Mouse (Mus musculus) intestine, embryonic 16.5 days (tissue): ENCODE results near the gene Mctp2. TPM values are rescaled to one million over a fixed set of nuclear protein-coding genes. Genes with fewer than 3 reads are reported as not detected.

Source experiments
- ATAC-seq: fragments of 200-750 bp; cut with Nextera tagmentation; 2 replicates; pipeline ENCODE4 v1.8.0; 2017; ENCODE audit warnings: moderate TSS enrichment, moderate library complexity
- H3K27ac ChIP-seq: fragments of 300-500 bp; sonication (generic); 2 replicates; pipeline ENCODE4 v1.5.1; 2014; ENCODE audit warnings: mild to moderate bottlenecking, low read length
- H3K27me3 ChIP-seq: fragments of 300-500 bp; sonication (generic); replicated peaks from 2 replicates; pipeline ENCODE4 v1.6.1; 2014; ENCODE audit warnings: low read length, control low read depth, mixed read lengths; ENCODE audit not compliant: control insufficient read depth, insufficient read depth
- H3K36me3 ChIP-seq: fragments of 300-500 bp; sonication (generic); 2 replicates; pipeline ENCODE4 v1.6.1; 2014; ENCODE audit warnings: low read length, control low read depth; ENCODE audit not compliant: control insufficient read depth, insufficient read depth
- H3K4me1 ChIP-seq: fragments of 300-500 bp; sonication (generic); 2 replicates; pipeline ENCODE4 v1.6.1; 2014; ENCODE audit warnings: low read length, control low read depth, mixed read lengths; ENCODE audit not compliant: control insufficient read depth, insufficient read depth
- H3K4me2 ChIP-seq: fragments of 300-500 bp; sonication (generic); 2 replicates; pipeline ENCODE4 v1.6.1; 2014; ENCODE audit warnings: low read depth, low read length, control low read depth
- H3K4me3 ChIP-seq: fragments of 300-500 bp; sonication (generic); 2 replicates; pipeline ENCODE4 v1.5.1; 2014; ENCODE audit warnings: mild to moderate bottlenecking, low read length
- H3K9ac ChIP-seq: fragments of 300-500 bp; sonication (generic); 2 replicates; pipeline ENCODE4 v1.6.1; 2014; ENCODE audit warnings: low read depth, low read length
- H3K9me3 ChIP-seq: fragments of 300-500 bp; sonication (generic); 2 replicates; pipeline ENCODE4 v1.6.1; 2016; ENCODE audit warnings: low read length, control low read depth; ENCODE audit not compliant: control insufficient read depth
- WGBS: fragments of 180-500 bp; shearing (Covaris S2); extraction: QIAGEN DNeasy Blood & Tissue Kit; methylation state at CpG from one replicate; pipeline ENCODE4 v1.1.7; 2014; 5-methylcytosine and 5-hydroxymethylcytosine counted together
- polyA plus RNA-seq: library from polyadenylated mRNA; unstranded; fragments of >200 nt; fragmentation: Nextera tagmentation; extraction: Ambion mirVana; gene quantifications from 2 replicates; pipeline ENCODE4 v1.2.1, GENCODE M21; 2015

Mctp2 gene
- polyA plus RNA-seq, 1 experiment from 2014 or later: 1.7 TPM

- Histone ChIP-seq H3K4me1 (peaks cover 3% of the 10 kb centered on the region; the same call in 1 of the 2 replicates), H3K4me3 (no peak overlapping the region), H3K9me3 (no peaks in the 10 kb centered on the region), H3K27me3 (no peaks in the 10 kb centered on the region), H3K27ac (no peak overlapping the region), H3K4me2 (no peak overlapping the region), H3K9ac (no peak overlapping the region), H3K36me3 (no peaks in the 10 kb centered on the region)
- 65% methylated on average over 4 of the region's 4 CpGs for WGBS
- ATAC-seq: no peak
Measured at GRCm38 (mm10) chr7:72293784-72294538, 12.4 kb downstream of the Mctp2 start.

GRCm38 (mm10) chr7:72292232-72292913, 14.0 kb downstream of the Mctp2 start:
- no peak overlapping the region for H3K9ac ChIP-seq
- WGBS: 70% methylated on average over 8 of the region's 8 CpGs
- H3K27ac ChIP-seq: no peak overlapping the region
- H3K4me2 ChIP-seq: no peak overlapping the region
- no peaks in the 10 kb centered on the region for H3K9me3 ChIP-seq
- H3K36me3 ChIP-seq: no peaks in the 10 kb centered on the region
- no peaks in the 10 kb centered on the region for H3K27me3 ChIP-seq
- peaks cover 3% of the 10 kb centered on the region; the same call in 1 of the 2 replicates for H3K4me1 ChIP-seq
- ATAC-seq: peak; percentile 96
- no peak overlapping the region for H3K4me3 ChIP-seq

- no peak for ATAC-seq
- H3K9me3 ChIP-seq: no peaks in the 10 kb centered on the region
- H3K9ac ChIP-seq: no peak overlapping the region
- no peaks in the 10 kb centered on the region for H3K27me3 ChIP-seq
- WGBS: 51% methylated on average over 3 of the region's 3 CpGs
- H3K4me1 ChIP-seq: no peaks in the 10 kb centered on the region
- H3K27ac ChIP-seq: no peak overlapping the region
- H3K4me3 ChIP-seq: no peak overlapping the region
- no peak overlapping the region for H3K4me2 ChIP-seq
- H3K36me3 ChIP-seq: no peaks in the 10 kb centered on the region
Measured at GRCm38 (mm10) chr7:72280721-72281120, 25.7 kb downstream of the Mctp2 start.

GRCm38 (mm10) chr7:72278412-72278811, 28.0 kb downstream of the Mctp2 start:
- Histone ChIP-seq H3K9me3 (no peaks in the 10 kb centered on the region), H3K4me2 (no peak overlapping the region), H3K4me3 (no peak overlapping the region), H3K9ac (no peak overlapping the region), H3K4me1 (no peaks in the 10 kb centered on the region), H3K36me3 (no peaks in the 10 kb centered on the region), H3K27me3 (no peaks in the 10 kb centered on the region), H3K27ac (no peak overlapping the region)
- 84% methylated on average over 2 of the region's 2 CpGs for WGBS
- ATAC-seq: no peak

DNA sequence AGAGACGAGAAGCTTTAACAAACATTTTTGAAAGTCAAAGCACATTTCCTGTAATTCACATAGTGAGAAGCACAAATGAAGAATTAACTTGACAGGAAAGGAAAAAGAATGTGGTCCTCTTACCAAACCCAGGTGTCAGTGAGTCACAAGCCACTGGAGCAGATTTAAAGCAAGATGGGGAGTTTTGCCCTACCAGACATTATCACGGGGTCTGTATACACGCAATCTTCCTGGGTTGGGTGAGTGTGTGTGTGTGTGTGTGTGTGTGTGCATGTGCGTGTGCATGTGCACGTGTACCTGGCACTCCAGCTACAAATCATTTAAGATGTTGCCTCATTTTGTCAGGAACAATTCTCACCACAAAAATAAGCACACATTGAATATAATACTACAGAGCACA, 30.9 kb downstream of the Mctp2 start:
- Histone ChIP-seq H3K9me3 (no peaks in the 10 kb centered on the region), H3K27ac (no peak overlapping the region), H3K9ac (no peak overlapping the region), H3K27me3 (no peaks in the 10 kb centered on the region), H3K4me3 (no peak overlapping the region), H3K36me3 (no peaks in the 10 kb centered on the region), H3K4me1 (no peaks in the 10 kb centered on the region), H3K4me2 (no peak overlapping the region)
- no peak for ATAC-seq
- WGBS: 83% methylated on average over 5 of the region's 5 CpGs

GRCm38 (mm10) chr7:72271546-72271945, 34.9 kb downstream of the Mctp2 start:
- Histone ChIP-seq H3K36me3 (no peaks in the 10 kb centered on the region), H3K9me3 (no peaks in the 10 kb centered on the region), H3K4me3 (no peak overlapping the region), H3K9ac (no peak overlapping the region), H3K27ac (no peak overlapping the region), H3K27me3 (no peaks in the 10 kb centered on the region), H3K4me1 (no peaks in the 10 kb centered on the region), H3K4me2 (no peak overlapping the region)
- WGBS: 90% methylated on average over 6 of the region's 6 CpGs
- ATAC-seq: no peak

- Histone ChIP-seq H3K9me3 (no peaks in the 10 kb centered on the region), H3K4me1 (no peaks in the 10 kb centered on the region), H3K9ac (no peak overlapping the region), H3K36me3 (no peaks in the 10 kb centered on the region), H3K27me3 (no peaks in the 10 kb centered on the region), H3K4me3 (no peak overlapping the region), H3K27ac (no peak overlapping the region), H3K4me2 (no peak overlapping the region)
- 80% methylated on average over 6 of the region's 6 CpGs for WGBS
- no peak for ATAC-seq
Measured at GRCm38 (mm10) chr7:72269994-72270393, 36.4 kb downstream of the Mctp2 start.

DNA sequence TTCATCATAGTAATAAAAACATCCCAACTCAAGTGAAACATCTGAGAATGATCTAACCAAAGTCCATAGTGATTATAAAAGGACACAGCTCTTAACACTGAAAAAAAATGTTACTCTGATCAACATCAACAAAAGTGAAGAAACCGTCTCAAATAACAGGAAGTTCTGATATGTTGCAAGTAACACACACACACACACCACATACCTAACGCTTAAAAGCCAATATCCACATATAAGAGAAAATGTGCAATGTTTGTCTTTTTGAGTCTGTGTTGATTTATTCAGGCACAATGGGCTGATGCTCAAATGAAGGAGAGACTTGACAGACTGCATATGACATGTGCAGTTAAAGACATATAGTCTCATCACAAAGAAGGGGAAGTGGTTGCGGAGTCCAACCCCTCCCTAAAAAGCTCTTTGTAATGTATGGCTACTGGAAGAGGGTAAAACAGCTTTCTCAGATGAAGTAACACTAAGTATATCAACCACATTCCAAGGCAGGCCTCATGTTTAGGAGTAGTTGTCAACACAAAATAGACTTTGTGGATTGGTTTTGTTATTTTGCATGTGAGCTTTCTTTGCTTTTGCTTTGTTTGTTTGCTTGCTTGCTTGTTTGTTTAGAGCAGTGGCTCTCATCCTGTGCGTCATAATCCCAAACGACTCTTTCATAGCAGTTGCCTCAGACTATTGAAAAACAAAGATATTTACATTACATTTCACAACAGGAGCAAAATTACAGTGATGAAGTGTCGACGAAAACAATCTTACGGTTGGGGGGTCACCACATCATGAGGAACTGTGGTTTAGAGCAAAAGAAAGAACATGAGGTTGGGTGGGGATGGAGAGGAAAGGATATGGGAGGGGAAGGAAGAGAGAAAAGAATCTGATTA, 45.4 kb downstream of the Mctp2 start:
- Histone ChIP-seq H3K27me3 (no peaks in the 10 kb centered on the region), H3K36me3 (no peaks in the 10 kb centered on the region), H3K4me2 (no peak overlapping the region), H3K4me3 (no peak overlapping the region), H3K4me1 (no peaks in the 10 kb centered on the region), H3K9me3 (no peaks in the 10 kb centered on the region), H3K27ac (no peak overlapping the region), H3K9ac (no peak overlapping the region)
- 83% methylated on average over 8 of the region's 8 CpGs for WGBS
- ATAC-seq: no peak

DNA sequence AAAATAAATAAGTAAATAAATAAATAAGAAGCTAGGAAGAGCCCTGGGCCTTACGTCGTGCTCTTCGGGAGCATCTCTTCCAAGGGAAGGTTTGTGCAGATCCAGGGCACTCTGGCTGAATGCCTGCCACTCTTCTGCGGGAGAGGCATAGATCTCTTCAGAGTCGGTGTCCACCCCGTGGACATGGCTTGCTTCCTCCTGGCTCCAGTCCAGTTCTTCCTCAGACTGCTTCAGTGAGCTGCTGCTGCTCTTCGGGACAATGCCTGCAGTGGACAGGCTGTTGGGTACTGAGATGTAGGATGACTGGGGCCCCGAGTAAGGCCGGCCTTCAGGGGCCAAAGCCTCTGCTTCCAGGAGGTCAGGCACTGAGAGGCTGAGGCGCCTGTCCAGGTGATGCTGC, 47.4 kb downstream of the Mctp2 start:
- no peak overlapping the region for H3K27ac ChIP-seq
- no peak overlapping the region for H3K4me2 ChIP-seq
- 89% methylated on average over 10 of the region's 10 CpGs for WGBS
- no peaks in the 10 kb centered on the region for H3K27me3 ChIP-seq
- ATAC-seq: no peak
- no peaks in the 10 kb centered on the region for H3K4me1 ChIP-seq
- no peaks in the 10 kb centered on the region for H3K9me3 ChIP-seq
- H3K9ac ChIP-seq: no peak overlapping the region
- H3K4me3 ChIP-seq: no peak overlapping the region
- H3K36me3 ChIP-seq: no peaks in the 10 kb centered on the region
